Mouse (Mus musculus) G1E (cell line): ENCODE data around the gene Brd7.

Source experiments
- CTCF ChIP-seq: IDR thresholded peaks from 2 replicates; pipeline ENCODE4 v1.5.1; 2012; ENCODE audit warnings: low read depth, low read length, inconsistent platforms, mixed read lengths
- GATA1 ChIP-seq: IDR thresholded peaks from 2 replicates; pipeline ENCODE4 v1.6.1; 2012; ENCODE audit warnings: borderline replicate concordance, low read length, inconsistent platforms, mixed read lengths
- GATA2 ChIP-seq: IDR thresholded peaks from 2 replicates; pipeline ENCODE4 v1.6.1; 2012; ENCODE audit warnings: low read depth, low read length, inconsistent platforms, borderline replicate concordance
- TAL1 ChIP-seq: conservative IDR thresholded peaks from 2 replicates; pipeline ENCODE4 v1.6.1; 2012; ENCODE audit warnings: low read depth, low read length, inconsistent platforms, mixed read lengths

DNA sequence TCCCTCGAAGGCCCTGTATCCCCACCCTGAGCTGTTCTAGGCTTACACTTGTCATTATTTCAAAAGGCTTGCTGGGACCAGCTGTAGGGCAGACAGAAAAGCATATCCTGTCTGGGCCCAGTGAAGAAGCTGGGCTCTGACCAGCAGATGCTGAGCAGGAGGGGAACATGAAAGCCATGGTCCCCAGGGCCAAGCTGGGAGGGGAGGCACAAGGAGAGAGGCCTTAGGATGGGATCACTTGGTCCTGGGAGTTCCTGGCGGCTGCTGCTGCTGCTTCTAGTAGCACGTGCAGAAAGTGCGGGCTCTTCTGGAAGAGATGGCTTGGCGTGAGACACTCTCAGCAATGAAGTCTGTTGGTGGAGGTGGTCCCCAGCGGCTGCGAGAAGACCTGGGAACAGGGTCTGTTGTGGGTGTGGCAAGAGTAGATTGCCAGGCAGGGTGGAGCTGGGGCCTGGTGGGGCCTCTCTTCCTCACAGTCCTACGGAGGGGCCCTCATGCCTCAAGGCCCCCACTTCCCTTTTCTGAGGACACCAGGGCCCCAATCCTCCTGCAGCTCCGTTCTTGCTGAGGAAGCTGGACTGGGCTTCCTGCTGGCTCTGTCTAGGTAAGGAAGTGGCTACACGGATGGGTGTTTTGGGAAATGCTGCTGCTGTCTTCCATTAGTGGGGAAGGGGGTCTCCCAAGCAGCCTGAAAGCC is 61.9 kb downstream of the Brd7 start:
- TF ChIP-seq CTCF (no peak), GATA1 (no peak), TAL1 (no peak), GATA2 (no peak)
